Mouse (Mus musculus) CH12.LX (cell line): Measurements from ENCODE around the gene Oit1.

Experiments
- CTCF ChIP-seq, 2 experiments: IDR thresholded peaks in 1 of 2; conservative IDR thresholded peaks in 1 of 2; 2 replicates each; pipeline ENCODE4 v1.5.1; 2011 to 2012; ENCODE audit warnings: low read depth in 2 of 2, low read length in 2 of 2, improper control_type of control experiment in 1 of 2, inconsistent platforms in 1 of 2, mild to moderate bottlenecking in 1 of 2, moderate library complexity in 1 of 2
- EP300 ChIP-seq: IDR thresholded peaks from 2 replicates; pipeline ENCODE4 v1.6.1; 2011; ENCODE audit warnings: low read length, improper control_type of control experiment
- GABPA ChIP-seq: IDR thresholded peaks from 2 replicates; pipeline ENCODE4 v1.6.1; 2012; ENCODE audit warnings: low read depth, low read length, improper control_type of control experiment, inconsistent platforms; ENCODE audit not compliant: insufficient replicate concordance
- HCFC1 ChIP-seq: IDR thresholded peaks from 2 replicates; pipeline ENCODE4 v1.6.1; 2012; ENCODE audit warnings: low read depth, mild to moderate bottlenecking, inconsistent platforms, low read length, improper control_type of control experiment
- NELFE ChIP-seq: IDR thresholded peaks from 2 replicates; pipeline ENCODE4 v1.6.1; 2011; ENCODE audit warnings: low read depth, low read length, improper control_type of control experiment
- POLR2A ChIP-seq: IDR thresholded peaks from 2 replicates; pipeline ENCODE4 v1.6.1; 2011; ENCODE audit warnings: low read depth, mild to moderate bottlenecking, improper control_type of control experiment, low read length
- TBP ChIP-seq: conservative IDR thresholded peaks from 2 replicates; pipeline ENCODE4 v1.6.1; 2011; ENCODE audit warnings: low read depth, low read length, improper control_type of control experiment
- ZNF384 ChIP-seq: IDR thresholded peaks from 2 replicates; pipeline ENCODE4 v1.6.1; 2012; ENCODE audit warnings: low read depth, low read length, improper control_type of control experiment, inconsistent platforms

GRCm38 (mm10) chr14:8330390-8330789, 48.2 kb downstream of the Oit1 start:
- no peak for TF ChIP-seq CTCF (conservative IDR thresholded peaks at IDR 0.05 in 1 of 2, IDR thresholded peaks at IDR 0.05 in 1 of 2; ENCODE audit: low read depth in 2 of 2, low read length in 2 of 2)
- TF ChIP-seq POLR2A, result no peak
- no peak for TF ChIP-seq GABPA
- TF ChIP-seq ZNF384, result no peak
- TF ChIP-seq NELFE, result no peak
- no peak for TF ChIP-seq TBP
- TF ChIP-seq EP300, result no peak
- TF ChIP-seq HCFC1, result no peak
